Mouse (Mus musculus) stomach, postnatal 0 days (tissue): ENCODE data around the gene Fam53b.

Experiments used
- CTCF ChIP-seq: IDR thresholded peaks from 2 replicates; pipeline ENCODE4 v1.5.1; 2016; ENCODE audit warnings: antibody characterized with exemption, low read depth, mild to moderate bottlenecking, moderate library complexity
- EP300 ChIP-seq: optimal IDR thresholded peaks from 2 replicates; pipeline ENCODE3; 2016; ENCODE audit warnings: antibody characterized with exemption

GRCm38 (mm10) chr7:132772440-132772839, 41.2 kb downstream of the Fam53b start:
- TF ChIP-seq EP300 (no peak), CTCF (no peak)
